Mouse (Mus musculus) limb, embryonic 11.5 days (tissue): ENCODE results near the gene Itgax. TPM values are rescaled to one million over a fixed set of nuclear protein-coding genes. Genes with fewer than 3 reads are reported as not detected.

Experiments used
- ATAC-seq: fragments of 200-750 bp; cut with Nextera tagmentation; 2 replicates; pipeline ENCODE4 v1.8.0; 2017; ENCODE audit warnings: low read depth; ENCODE audit not compliant: insufficient number of reproducible peaks, low FRiP score, low TSS enrichment
- DNase-seq: peaks from one replicate; pipeline ENCODE4 v3.0.0-alpha.2; 2015; ENCODE audit warnings: low spot score
- H3K27ac ChIP-seq: fragments of 300-500 bp; sonication (generic); replicated peaks from 2 replicates; pipeline ENCODE4 v1.5.1; 2014; ENCODE audit warnings: low read depth, mild to moderate bottlenecking, low read length
- H3K27me3 ChIP-seq: fragments of 300-500 bp; sonication (generic); 2 replicates; pipeline ENCODE4 v1.6.1; 2014; ENCODE audit warnings: mild to moderate bottlenecking, low read length, mixed read lengths; ENCODE audit not compliant: control insufficient read depth, insufficient read depth
- H3K36me3 ChIP-seq: fragments of 300-500 bp; sonication (generic); 2 replicates; pipeline ENCODE4 v1.6.1; 2014; ENCODE audit warnings: mild to moderate bottlenecking, low read length, moderate library complexity, mixed read lengths; ENCODE audit not compliant: control insufficient read depth, insufficient read depth
- H3K4me1 ChIP-seq: fragments of 300-500 bp; sonication (generic); 2 replicates; pipeline ENCODE4 v1.6.1; 2014; ENCODE audit warnings: low read length, mixed read lengths; ENCODE audit not compliant: control insufficient read depth, insufficient read depth
- H3K4me2 ChIP-seq: fragments of 300-500 bp; sonication (generic); 2 replicates; pipeline ENCODE4 v1.6.1; 2014; ENCODE audit warnings: low read depth, mild to moderate bottlenecking, moderate library complexity; ENCODE audit not compliant: severe bottlenecking
- H3K4me3 ChIP-seq: fragments of 300-500 bp; sonication (generic); 2 replicates; pipeline ENCODE4 v1.5.1; 2014; ENCODE audit warnings: low read depth, low read length
- H3K9ac ChIP-seq: fragments of 300-500 bp; sonication (generic); 2 replicates; pipeline ENCODE4 v1.6.1; 2014; ENCODE audit warnings: mild to moderate bottlenecking, low read length
- H3K9me3 ChIP-seq: fragments of 300-500 bp; sonication (generic); 2 replicates; pipeline ENCODE4 v1.6.1; 2016; ENCODE audit warnings: low read length; ENCODE audit not compliant: control insufficient read depth
- WGBS: fragments of 180-500 bp; shearing (Covaris S2); extraction: QIAGEN DNeasy Blood & Tissue Kit; methylation state at CpG from one replicate; pipeline ENCODE4 v1.1.7; 2014; 5-methylcytosine and 5-hydroxymethylcytosine counted together
- polyA plus RNA-seq: library from polyadenylated mRNA; unstranded; fragments of >200 nt; fragmentation: Nextera tagmentation; extraction: Ambion mirVana; gene quantifications from 2 replicates; pipeline ENCODE4 v1.2.1, GENCODE M21; 2014

Gene Itgax
- polyA plus RNA-seq, 1 experiment from 2014 or later: not detected

GRCm38 (mm10) chr7:128180126-128180525 is 50.8 kb downstream of the Itgax start:
- whole genome bisulfite sequencing: 70% methylated on average over 7 of the region's 7 CpGs

GRCm38 (mm10) chr7:128180546-128180945 is 51.2 kb downstream of the Itgax start:
- no peak for ATAC-seq
- WGBS: 65% methylated on average over 6 of the region's 6 CpGs
- no peaks in the 10 kb centered on the region for H3K36me3 ChIP-seq
- no peaks in the 10 kb centered on the region for H3K4me1 ChIP-seq
- no peaks in the 10 kb centered on the region for H3K9me3 ChIP-seq
- H3K4me2 ChIP-seq: no peak overlapping the region
- DNase-seq: no peak
- H3K9ac ChIP-seq: no peak overlapping the region
- no peaks in the 10 kb centered on the region for H3K27me3 ChIP-seq
- no peak overlapping the region for H3K27ac ChIP-seq
- no peak overlapping the region for H3K4me3 ChIP-seq

More at GRCm38 (mm10) chr7:128180126-128180525, 50.8 kb downstream of the Itgax start:
- no peaks in the 10 kb centered on the region for H3K36me3 ChIP-seq
- H3K9me3 ChIP-seq: no peaks in the 10 kb centered on the region
- H3K9ac ChIP-seq: no peak overlapping the region
- H3K4me3 ChIP-seq: no peak overlapping the region
- DNase-seq (no peak), ATAC-seq (no peak)
- H3K27ac ChIP-seq: no peak overlapping the region
- H3K4me2 ChIP-seq: no peak overlapping the region
- no peaks in the 10 kb centered on the region for H3K4me1 ChIP-seq
- no peaks in the 10 kb centered on the region for H3K27me3 ChIP-seq

- Histone ChIP-seq H3K4me3 (no peak overlapping the region), H3K27ac (no peak overlapping the region), H3K36me3 (no peaks in the 10 kb centered on the region), H3K9ac (no peak overlapping the region), H3K9me3 (no peaks in the 10 kb centered on the region), H3K4me1 (no peaks in the 10 kb centered on the region), H3K27me3 (no peaks in the 10 kb centered on the region), H3K4me2 (no peak overlapping the region)
- WGBS: 90% methylated on average over 10 of the region's 10 CpGs
- ATAC-seq (no peak), DNase-seq (no peak)
Observed at GRCm38 (mm10) chr7:128181691-128182090, 52.3 kb downstream of the Itgax start.

Other genes with a start within 250 kb of the Itgax start
- gene Prss53, start 238.6 kb upstream of the Itgax start, polyA plus RNA-seq: 0.85 and 0.92 TPM in 2 replicates
- gene Gm21974, start 234.1 kb upstream of the Itgax start, polyA plus RNA-seq: not detected in 2 replicates
- gene Vkorc1, start 233.9 kb upstream of the Itgax start, polyA plus RNA-seq: 63.1 and 66.6 TPM in 2 replicates
- gene Bckdk, start 225.5 kb upstream of the Itgax start, polyA plus RNA-seq: 124 TPM in 2 replicates
- gene Kat8, start 217.0 kb upstream of the Itgax start, polyA plus RNA-seq: 48.2 and 53.7 TPM in 2 replicates
- gene Prss8, start 199.4 kb upstream of the Itgax start, polyA plus RNA-seq: 4.0 and 5.0 TPM in 2 replicates
- 11.5 and 13.3 TPM in 2 replicates for gene Prss36, start 182.8 kb upstream of the Itgax start, polyA plus RNA-seq
- 62.7 and 63.1 TPM in 2 replicates for gene Fus, start 162.1 kb upstream of the Itgax start, polyA plus RNA-seq
- gene Pycard, start 135.7 kb upstream of the Itgax start, polyA plus RNA-seq: 6.7 and 6.9 TPM in 2 replicates
- gene Trim72, start 125.6 kb upstream of the Itgax start, polyA plus RNA-seq: 0.10 and 0.20 TPM in 2 replicates
- 0.18 and 0.28 TPM in 2 replicates for gene Itgam, start 66.9 kb upstream of the Itgax start, polyA plus RNA-seq
- gene Gm49368, start 66.9 kb upstream of the Itgax start, polyA plus RNA-seq: not detected in 2 replicates
- gene Itgad, start 24.8 kb downstream of the Itgax start, polyA plus RNA-seq: 0.16 TPM in 1 of 2 replicates, not detected in the other
- 0.70 and 0.92 TPM in 2 replicates for gene Cox6a2, start 76.8 kb downstream of the Itgax start, polyA plus RNA-seq
- 9.7 and 10.0 TPM in 2 replicates for gene Armc5, start 107.8 kb downstream of the Itgax start, polyA plus RNA-seq
- 10.2 and 11.4 TPM in 2 replicates for gene 9130023H24Rik, start 108.5 kb downstream of the Itgax start, polyA plus RNA-seq
- gene Tgfb1i1, start 117.3 kb downstream of the Itgax start, polyA plus RNA-seq: 14.3 and 15.6 TPM in 2 replicates
- gene Slc5a2, start 136.1 kb downstream of the Itgax start, polyA plus RNA-seq: not detected in 2 replicates
- 25.4 and 31.0 TPM in 2 replicates for gene BC017158, start 168.6 kb downstream of the Itgax start, polyA plus RNA-seq